Mouse (Mus musculus) effector memory CD4-positive, alpha-beta T cell, adult 7 months (primary cell): Measurements from ENCODE around the gene Cenph. TPM values are rescaled to one million over a fixed set of nuclear protein-coding genes. Genes with fewer than 3 reads are reported as not detected.

Experiments
- polyA plus RNA-seq: library from polyadenylated mRNA; unstranded; fragments of 100-300 nt; shearing (Covaris generic); gene quantifications from one replicate; pipeline ENCODE4 v1.2.1, GENCODE M21; 2017

Gene Cenph
- 0.72 TPM for polyA plus RNA-seq

GRCm38 (mm10) chr13:100775252-100776055, at the start of gene Cenph:
Gene Cenph, minus strand, starts transcription at chr13:100775899.

DNA sequence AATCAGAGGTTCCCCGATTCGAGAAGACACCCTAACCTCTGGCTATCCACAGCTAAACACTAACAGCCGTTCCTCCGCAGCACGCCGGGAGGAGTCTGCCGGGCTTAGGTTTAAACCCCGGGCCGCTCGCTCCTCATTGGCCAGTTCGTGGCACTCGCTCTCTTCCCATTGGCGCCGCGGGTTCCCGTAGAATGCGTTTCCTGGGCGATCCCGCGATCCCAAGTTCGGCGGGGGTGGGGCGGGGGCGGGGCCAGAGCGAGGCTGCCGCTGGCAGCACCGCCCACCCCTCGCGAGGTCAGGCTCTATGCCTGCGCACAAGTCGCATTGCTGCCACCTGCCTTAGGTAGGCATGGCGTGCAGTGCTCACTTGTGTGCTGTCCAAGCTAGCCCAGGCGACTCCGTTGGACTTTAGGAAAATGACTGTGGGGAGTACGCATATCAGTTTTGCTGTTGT, 10.7 kb upstream of the Cenph start, which contains the start of gene Ccnb1:
Gene Ccnb1 (minus strand): TSS at position 157 of the 454 bp plus-strand sequence.

GRCm38 (mm10) chr13:100744036-100744744, 31.5 kb downstream of the Cenph start, which contains the start of gene Mrps36:
Gene Mrps36, minus strand, starts transcription at chr13:100744659.

DNA sequence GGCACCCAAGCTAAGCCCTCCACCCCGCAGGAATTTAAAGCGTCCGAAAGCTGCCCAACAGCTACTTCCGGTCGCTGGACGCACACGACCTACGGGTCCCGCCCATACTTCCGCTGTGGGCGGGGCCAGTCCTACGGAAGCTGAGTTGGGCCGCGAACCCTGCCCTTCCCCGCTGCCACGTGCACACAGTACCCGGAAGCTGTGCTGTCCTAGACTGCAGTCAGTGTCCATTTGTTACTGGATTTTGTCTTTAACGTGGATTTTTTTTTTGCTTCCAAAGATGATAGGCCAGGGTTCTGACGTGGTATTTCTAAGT, 44.9 kb downstream of the Cenph start, which contains the start of gene Cdk7:
Gene Cdk7 (minus strand): TSS at position 79 of the 316 bp plus-strand sequence.

Other genes starting within 250 kb of the Cenph start
- gene Ocln, start 223.2 kb downstream of the Cenph start, polyA plus RNA-seq: 0.65 TPM
- 9.6 TPM for gene Marveld2, start 158.9 kb downstream of the Cenph start, polyA plus RNA-seq
- gene Ak6, start 124.9 kb downstream of the Cenph start, polyA plus RNA-seq: 84.3 TPM
- gene Rad17, start 124.8 kb downstream of the Cenph start, polyA plus RNA-seq: 18.1 TPM
- gene Taf9, start 124.3 kb downstream of the Cenph start, polyA plus RNA-seq: 3.1 TPM
- 12.2 TPM for gene Ccdc125, start 106.2 kb downstream of the Cenph start, polyA plus RNA-seq
- gene Cdk7, start 45.0 kb downstream of the Cenph start, polyA plus RNA-seq: 47.4 TPM
- gene Mrps36, start 31.2 kb downstream of the Cenph start, polyA plus RNA-seq: 55.7 TPM
- 3.8 TPM for gene Ccnb1, start 10.7 kb upstream of the Cenph start, polyA plus RNA-seq
- gene Slc30a5, start 57.5 kb upstream of the Cenph start, polyA plus RNA-seq: 55.4 TPM